Mouse (Mus musculus) liver, adult 2 months (tissue): ENCODE measurements around the gene Ttl.

Source experiments
- CTCF ChIP-seq: fragments of 200-500 bp; IDR thresholded peaks from 2 replicates; pipeline ENCODE4 v1.5.1; 2011; ENCODE audit warnings: low read depth, low read length, control low read depth
- POLR2A ChIP-seq: fragments of 200-500 bp; IDR thresholded peaks from 2 replicates; pipeline ENCODE4 v1.6.1; 2011; ENCODE audit warnings: low read length, control low read depth; ENCODE audit not compliant: insufficient read depth; ENCODE audit errors: extremely low read depth

GRCm38 (mm10) chr2:129024820-129025219 lies 40.9 kb upstream of the Ttl start:
- TF ChIP-seq CTCF (no peak), POLR2A (no peak)
